Mouse (Mus musculus): ENCODE data around the gene Amn.

DNA sequence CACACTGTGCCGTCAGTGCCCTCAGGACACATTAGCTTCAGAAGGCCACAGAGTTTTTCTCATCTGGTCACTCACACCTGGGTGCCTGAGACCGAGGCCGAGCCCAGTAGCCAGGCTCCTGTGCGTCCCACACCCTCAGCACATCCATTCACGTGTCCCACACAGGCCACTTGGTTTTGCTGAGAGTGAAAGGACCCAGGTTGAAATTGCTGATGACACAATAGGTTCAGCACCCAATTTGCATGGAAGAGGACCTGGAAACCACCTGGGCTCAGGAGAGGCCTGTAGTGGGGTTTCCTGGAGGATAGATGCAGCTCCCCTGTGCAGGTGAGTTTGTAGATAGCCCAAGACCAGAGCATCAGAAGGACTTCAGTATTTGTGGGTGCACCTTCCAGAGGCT is 32.5 kb upstream of the Amn start:
- TF ChIP-seq CTCF (IDR thresholded peaks at IDR 0.05; ENCODE audit: insufficient read depth, low read length): no peak
- TF ChIP-seq POLR2A (IDR thresholded peaks at IDR 0.05; ENCODE audit: borderline replicate concordance, extremely low read depth, low read depth, low read length): no peak

Measured in lung, adult 2 months (tissue).